Mouse (Mus musculus) T-cell, adult 66 days (primary cell): ENCODE measurements around the gene Brinp3. TPM values are rescaled to one million over a fixed set of nuclear protein-coding genes. Genes with fewer than 3 reads are reported as not detected.

Experiments
- total RNA-seq, 2 experiments: library from RNA; stranded (reverse); gene quantifications; 3 replicates in 1 of 2; 4 replicates in 1 of 2; pipeline ENCODE4 v1.2.4; 2023

The Brinp3 gene
- total RNA-seq = not detected

GRCm38 (mm10) chr1:146494681-146495331, at the start of gene Brinp3:
Brinp3 (plus strand) TSS chr1:146494760.

